Mouse (Mus musculus): ENCODE measurements at regions not wholly inside any gene's neighbourhood (a gene's known extent, or its start where the extent isn't known, plus 50 kb on each side); places are given as distances from the start of the nearest gene placed in this dataset.

DNA sequence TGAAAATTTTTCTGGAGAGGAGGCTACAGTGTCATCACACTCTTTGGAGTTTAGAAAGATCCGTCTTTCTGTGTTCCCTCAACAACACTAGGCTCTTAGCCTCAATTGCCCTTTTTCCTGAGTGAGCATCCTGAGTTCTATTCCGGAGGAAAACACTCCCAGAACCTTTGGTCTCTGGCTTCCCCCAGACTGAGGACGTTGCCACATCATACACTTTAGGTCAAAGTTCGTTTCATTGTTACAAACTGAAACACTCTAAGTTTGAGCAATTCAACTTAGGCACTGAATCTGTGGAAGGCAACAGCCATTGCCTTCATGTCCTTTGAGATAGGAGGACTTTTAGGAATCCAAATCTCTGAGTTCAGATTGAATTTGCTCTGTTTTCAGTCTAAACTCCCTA lies 85.0 kb downstream of the Arl4a start:
- no peak for DNase-seq (ENCODE audit: low spot score)

DNA sequence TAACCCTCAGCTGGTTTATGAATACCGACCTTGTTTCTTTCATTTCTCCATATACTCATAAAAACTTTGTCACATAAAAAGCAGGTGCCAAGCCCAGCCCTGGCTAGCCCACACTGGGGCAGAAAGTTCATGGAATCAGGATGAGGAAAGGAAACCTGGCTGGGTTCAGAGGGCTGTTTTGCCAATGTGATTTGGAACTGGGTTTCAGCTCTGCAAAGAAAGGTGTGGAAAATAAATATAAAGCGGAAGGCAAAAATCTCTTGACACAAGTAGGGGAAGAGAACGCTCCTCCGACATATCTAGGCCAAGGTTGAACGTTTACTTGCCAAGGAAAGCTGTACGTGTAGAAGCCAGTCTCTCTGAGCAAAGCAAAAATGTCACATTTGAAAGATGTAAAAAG lies 85.9 kb downstream of the Arl4a start:
- DNase-seq (ENCODE audit: low spot score): no peak

DNA sequence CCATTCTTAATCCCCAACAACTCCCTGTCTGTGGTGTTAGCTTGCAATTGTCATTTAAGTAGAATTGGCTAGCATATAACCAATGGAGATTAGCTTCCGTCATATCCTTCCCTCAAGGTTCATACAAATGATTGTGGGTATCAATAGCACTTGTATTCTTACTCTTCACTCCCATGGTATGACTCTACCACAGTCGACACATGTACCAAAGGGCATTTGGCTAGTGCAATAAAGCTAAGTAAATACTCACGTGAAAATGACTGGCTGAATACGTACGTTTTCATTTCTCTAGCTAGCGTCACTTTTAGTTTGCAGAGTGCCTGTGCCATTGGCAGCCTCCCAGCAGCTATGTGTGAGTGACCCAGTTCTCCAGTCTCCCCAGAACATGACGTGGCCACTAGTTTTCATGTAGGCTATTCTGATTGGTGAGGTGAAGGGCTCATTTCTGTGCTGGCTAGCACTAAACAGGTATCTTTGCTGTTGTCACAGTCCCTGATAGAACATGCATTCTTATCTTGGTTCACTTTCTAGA lies 87.5 kb downstream of the Arl4a start:
- DNase-seq (ENCODE audit: low spot score): no peak

DNA sequence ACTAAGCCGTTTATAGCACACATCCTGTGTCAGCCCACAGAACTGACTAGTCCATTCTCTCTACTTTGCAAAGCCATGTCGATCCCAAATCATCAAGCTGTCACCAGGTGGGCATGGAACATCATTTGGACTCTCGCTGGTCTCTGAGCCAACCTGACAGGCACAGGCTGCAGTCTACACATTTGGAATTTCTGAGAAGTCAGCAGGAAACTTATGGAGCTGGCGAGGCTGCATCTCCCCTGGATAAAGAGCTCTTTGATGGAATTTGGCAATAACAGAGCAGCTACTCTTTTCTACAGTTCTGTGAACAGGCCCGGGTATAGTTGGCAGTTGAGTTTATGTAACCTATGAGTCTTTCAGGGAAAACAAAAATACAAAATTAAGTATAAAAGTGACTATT lies 94.9 kb downstream of the Arl4a start:
- no peak for DNase-seq (ENCODE audit: low spot score)

GRCm38 (mm10) chr12:39941162-39941561 lies 96.7 kb downstream of the Arl4a start:
- DNase-seq (ENCODE audit: low spot score): no peak

- no peak for DNase-seq (ENCODE audit: low spot score)
These were observed 98.8 kb downstream of the Arl4a start for GRCm38 (mm10) chr12:39939017-39939416.

GRCm38 (mm10) chr12:39938211-39938610 lies 99.6 kb downstream of the Arl4a start:
- DNase-seq (ENCODE audit: low spot score): no peak

DNA sequence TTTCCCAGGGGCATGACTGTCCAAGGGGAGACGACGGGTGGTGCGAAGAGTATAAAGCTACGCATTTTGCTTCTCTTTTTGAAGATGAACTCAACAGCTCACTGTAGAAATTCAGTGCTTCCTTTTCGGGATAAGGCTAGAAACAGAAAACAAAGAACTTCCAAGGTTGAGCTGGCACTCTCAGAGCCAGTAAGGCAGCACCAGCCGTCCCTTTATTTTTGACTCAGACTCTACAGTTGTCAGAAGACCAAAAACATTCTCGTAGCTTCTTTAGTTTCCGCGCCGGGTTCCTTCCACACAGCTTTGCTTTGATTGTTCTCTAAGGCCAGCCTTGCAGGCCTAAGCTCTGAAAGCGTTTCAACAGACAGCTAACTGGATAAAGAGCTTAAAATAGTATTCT lies 101.5 kb downstream of the Arl4a start:
- DNase-seq (ENCODE audit: low spot score): no peak

DNA sequence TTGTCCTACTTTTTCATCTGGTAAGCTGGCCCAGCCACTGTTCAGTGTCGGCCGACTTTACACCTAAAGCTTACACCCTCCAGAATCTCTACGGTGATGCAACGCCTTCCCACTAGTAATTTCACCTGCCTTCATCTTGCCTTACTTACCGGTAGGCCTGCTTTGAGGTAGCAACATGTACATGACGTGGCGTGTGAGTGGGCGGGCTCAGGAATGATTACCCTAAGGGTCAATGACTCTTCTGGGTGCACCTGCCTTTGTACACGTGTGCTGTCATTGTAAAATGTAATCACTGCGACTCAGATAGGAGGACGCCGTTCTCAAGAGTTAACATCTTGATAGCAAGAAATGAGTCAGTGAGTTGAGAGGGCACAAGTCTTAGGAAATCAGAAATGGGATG lies 102.0 kb downstream of the Arl4a start:
- no peak for DNase-seq (ENCODE audit: low spot score)

DNA sequence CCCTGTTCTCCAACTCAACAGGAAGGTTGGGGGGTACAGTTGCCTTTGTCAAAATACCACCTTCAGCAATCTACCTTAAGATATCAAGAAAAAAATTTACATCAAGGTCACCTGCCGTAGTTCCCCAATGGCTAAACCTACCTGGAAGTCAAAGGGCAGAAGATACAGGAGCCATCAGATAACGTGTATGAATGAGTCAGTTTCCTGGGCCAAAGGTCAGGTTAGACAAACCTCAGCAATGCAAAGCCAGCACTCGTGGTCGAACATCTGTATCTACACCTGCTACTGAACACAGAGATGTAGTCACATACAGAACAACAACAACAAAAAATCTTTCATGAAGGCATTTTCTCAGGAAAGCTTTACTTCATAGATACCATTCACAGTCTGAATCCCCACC lies 102.9 kb downstream of the Arl4a start:
- DNase-seq (ENCODE audit: low spot score): no peak

DNA sequence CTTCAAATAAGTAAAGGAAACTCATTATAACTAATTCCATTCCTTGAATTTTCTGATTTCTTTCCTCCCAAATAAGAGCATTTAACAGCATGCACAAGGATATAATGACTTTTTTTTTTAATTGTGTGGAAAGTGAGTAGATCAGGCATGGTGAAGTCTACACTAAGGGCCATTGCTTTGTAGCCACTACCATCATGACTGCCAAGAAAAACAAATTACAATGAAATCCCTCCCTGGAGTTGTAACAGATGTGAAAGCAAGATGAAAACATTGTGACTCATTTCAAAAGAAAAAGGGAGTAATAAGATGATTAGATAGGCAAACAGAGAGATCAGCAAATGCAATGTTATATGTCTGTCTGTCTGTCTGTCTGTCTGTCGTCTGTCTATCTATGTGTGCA lies 106.6 kb downstream of the Arl4a start:
- DNase-seq (ENCODE audit: low spot score): no peak

GRCm38 (mm10) chr12:39927902-39928301 lies 109.9 kb downstream of the Arl4a start:
- no peak for DNase-seq (ENCODE audit: low spot score)

GRCm38 (mm10) chr12:39927014-39927413 lies 110.8 kb downstream of the Arl4a start:
- no peak for DNase-seq (ENCODE audit: low spot score)

DNA sequence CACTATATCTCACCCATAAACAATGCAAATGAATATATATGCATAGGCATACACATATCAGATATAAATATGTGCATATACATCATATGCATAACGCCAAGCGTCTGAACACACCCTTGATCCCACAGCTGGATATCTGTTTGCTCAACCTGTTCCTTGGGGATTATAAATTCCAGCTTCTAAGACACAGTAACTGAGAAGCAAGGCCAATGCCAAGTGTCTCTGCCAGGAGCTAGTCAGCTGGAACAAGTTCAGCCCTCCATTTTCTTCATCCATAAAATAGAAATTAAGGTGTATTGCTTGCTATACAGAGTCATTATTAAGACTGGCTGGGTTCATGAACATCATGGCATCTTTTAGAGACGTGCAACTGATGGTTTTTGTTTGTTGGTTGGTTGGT lies 116.3 kb downstream of the Arl4a start:
- no peak for DNase-seq (ENCODE audit: low spot score)

GRCm38 (mm10) chr12:39920466-39920913 lies 117.3 kb downstream of the Arl4a start:
- DNase-seq (ENCODE audit: low spot score): no peak

DNA sequence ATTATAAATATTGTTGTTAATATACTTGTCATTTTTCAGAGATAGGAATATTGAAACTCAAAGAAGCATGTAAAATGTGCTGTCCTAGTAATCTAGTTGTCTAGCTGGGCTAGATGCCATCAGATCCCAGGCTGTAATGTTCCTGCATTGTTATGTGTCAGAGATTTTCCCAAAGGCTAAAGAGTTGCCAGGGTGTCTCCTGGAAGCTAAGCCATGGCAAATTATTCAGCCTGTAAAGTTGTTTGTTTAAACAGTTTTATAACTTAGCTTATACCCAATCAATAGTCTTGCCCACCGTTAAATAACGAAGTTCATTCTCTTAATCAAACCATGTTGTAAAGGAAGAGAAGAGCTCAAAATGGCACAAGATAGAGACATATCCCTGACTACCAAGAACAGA lies 117.9 kb downstream of the Arl4a start:
- no peak for DNase-seq (ENCODE audit: low spot score)

- no peak for DNase-seq (ENCODE audit: low spot score)
These were observed 149.3 kb downstream of the Arl4a start for GRCm38 (mm10) chr12:39888493-39888892.

GRCm38 (mm10) chr12:39885366-39885765 lies 152.5 kb downstream of the Arl4a start:
- DNase-seq (ENCODE audit: low spot score): no peak

DNA sequence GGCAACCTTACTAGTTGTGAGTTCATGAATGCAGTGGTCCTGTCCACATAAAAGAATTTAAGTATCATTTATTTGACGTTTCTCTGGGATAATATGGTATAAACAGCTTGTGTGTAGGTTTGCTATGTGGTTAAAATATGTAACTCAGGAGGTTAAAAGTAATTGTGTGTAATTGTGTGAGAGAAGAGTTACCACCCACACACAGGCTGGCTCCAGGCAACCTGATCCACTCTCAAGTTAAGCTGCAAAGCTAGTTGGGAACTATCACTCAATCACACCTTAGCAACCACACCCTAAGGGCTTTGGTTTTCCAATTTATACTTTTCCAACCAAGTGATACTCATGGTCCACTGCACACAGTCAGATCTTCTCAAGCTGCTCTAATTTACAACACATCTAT lies 157.5 kb downstream of the Arl4a start:
- DNase-seq (ENCODE audit: low spot score): no peak

DNA sequence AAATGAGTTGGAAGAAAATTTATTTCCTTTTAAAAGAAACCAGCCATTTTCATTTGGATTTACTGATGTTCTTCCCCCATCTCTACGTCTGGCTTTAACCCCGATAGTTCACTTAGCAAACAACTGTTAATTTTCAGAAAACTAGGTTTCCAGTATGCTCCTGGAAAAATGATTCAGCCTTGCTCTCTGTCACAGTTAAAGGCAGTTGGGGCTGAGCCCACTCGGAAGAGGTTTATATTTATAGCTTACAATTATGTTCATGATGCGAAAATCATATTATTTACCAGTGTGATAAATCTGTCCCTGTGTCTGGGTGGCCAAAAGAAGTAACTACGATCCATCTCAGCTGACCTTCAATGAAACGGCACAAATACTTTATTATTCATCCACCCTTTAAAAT lies 163.9 kb downstream of the Arl4a start:
- DNase-seq (ENCODE audit: low spot score): no peak

- no peak for DNase-seq (ENCODE audit: low spot score)
These were observed 176.0 kb downstream of the Arl4a start for GRCm38 (mm10) chr12:39861797-39862196.

DNA sequence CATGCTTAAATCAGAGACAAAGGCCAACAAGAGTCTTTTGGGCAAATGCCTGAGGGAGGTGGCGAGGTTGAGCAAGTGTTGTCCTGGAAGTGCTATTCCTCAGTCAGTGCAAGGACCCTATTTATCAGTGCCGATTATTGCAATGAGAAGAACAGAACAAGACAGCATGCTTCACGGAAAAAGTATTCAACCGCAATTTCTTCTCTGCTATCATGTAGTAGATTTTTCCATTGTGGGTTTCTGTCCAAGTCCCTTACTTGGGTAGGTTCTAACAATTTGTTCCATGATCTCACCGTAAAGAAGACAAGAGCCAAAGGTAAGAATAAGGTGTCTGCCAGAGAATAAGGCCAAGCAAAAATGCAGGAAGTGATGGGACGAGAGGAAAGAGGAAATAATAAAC lies 186.2 kb downstream of the Arl4a start:
- no peak for DNase-seq (ENCODE audit: low spot score)

GRCm38 (mm10) chr12:39849346-39850058 lies 188.3 kb downstream of the Arl4a start:
- DNase-seq (ENCODE audit: low spot score): no peak

DNA sequence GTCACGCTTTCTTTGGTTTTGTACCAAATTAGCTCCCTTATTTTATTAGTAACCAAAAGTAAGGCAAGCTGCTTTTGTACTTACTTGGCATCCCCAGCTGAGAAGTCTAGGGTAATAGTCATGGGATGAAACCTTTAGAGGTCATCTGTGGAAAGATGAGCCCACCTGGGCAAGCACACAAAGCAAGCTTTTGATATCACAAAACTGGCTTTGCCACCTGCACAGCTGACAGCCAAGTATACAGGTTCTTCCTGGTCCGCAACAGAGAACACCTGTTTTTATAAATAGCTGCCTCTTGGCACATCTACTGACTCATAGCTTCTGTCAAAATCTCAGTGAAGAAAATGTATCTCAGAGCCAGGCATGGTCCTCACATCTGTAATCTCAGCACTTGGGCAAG lies 197.2 kb downstream of the Arl4a start:
- DNase-seq (ENCODE audit: low spot score): no peak

Data from spleen, adult 12 weeks (tissue).